Mouse (Mus musculus) heart, adult 2 months (tissue): ENCODE results near the gene Klf15. TPM values are rescaled to one million over a fixed set of nuclear protein-coding genes. Genes with fewer than 3 reads are reported as not detected.

ENCODE experiments used
- DNase-seq, 2 experiments: peaks; one replicate each; pipeline ENCODE4 v3.0.0; 2021
- H3K27ac ChIP-seq: fragments of 200-600 bp; 2 replicates; pipeline ENCODE4 v1.8.1; 2022
- H3K27me3 ChIP-seq: fragments of 200-500 bp; 2 replicates; pipeline ENCODE4 v1.6.1; 2012; ENCODE audit warnings: mild to moderate bottlenecking, low read length, inconsistent platforms, mixed read lengths; ENCODE audit not compliant: control insufficient read depth, insufficient read depth
- H3K36me3 ChIP-seq: fragments of 200-500 bp; 2 replicates; pipeline ENCODE4 v1.6.1; 2012; ENCODE audit warnings: low read length, inconsistent platforms; ENCODE audit not compliant: control insufficient read depth, insufficient read depth
- H3K4me1 ChIP-seq: fragments of 200-500 bp; 2 replicates; pipeline ENCODE4 v1.6.1; 2011; ENCODE audit warnings: low read length; ENCODE audit not compliant: control insufficient read depth, insufficient read depth
- H3K4me3 ChIP-seq: fragments of 200-600 bp; 2 replicates; pipeline ENCODE4 v1.8.1; 2022
- H3K79me2 ChIP-seq: fragments of 200-500 bp; replicated peaks from 2 replicates; pipeline ENCODE4 v1.6.1; 2012; ENCODE audit warnings: mild to moderate bottlenecking, inconsistent platforms, low read length, moderate library complexity, mixed read lengths; ENCODE audit not compliant: control insufficient read depth, insufficient read depth
- H3K9ac ChIP-seq: fragments of 200-500 bp; 2 replicates; pipeline ENCODE4 v1.6.1; 2012; ENCODE audit warnings: low read depth, mild to moderate bottlenecking, control low read depth, inconsistent platforms, low read length, mixed read lengths
- CTCF ChIP-seq: fragments of 200-600 bp; IDR thresholded peaks from 2 replicates; pipeline ENCODE4 v1.8.1; 2022; ENCODE audit warnings: antibody characterized with exemption, mild to moderate bottlenecking, moderate library complexity
- EP300 ChIP-seq: fragments of 200-500 bp; IDR thresholded peaks from 2 replicates; pipeline ENCODE4 v1.6.1; 2011; ENCODE audit warnings: low read depth, low read length, control low read depth; ENCODE audit not compliant: insufficient read depth
- POLR2A ChIP-seq: fragments of 200-500 bp; IDR thresholded peaks from 2 replicates; pipeline ENCODE4 v1.6.1; 2011; ENCODE audit warnings: mild to moderate bottlenecking, low read depth, low read length, control low read depth; ENCODE audit not compliant: insufficient read depth
- WGBS: fragments of 180-500 bp; shearing (Covaris S2); methylation state at CpG from one replicate; pipeline ENCODE4 v1.1.7; 2018; 5-methylcytosine and 5-hydroxymethylcytosine counted together
- intact Hi-C: fragments of 180-260 bp; cut with DNase I; formaldehyde crosslinking; loops from one replicate; pipeline ENCODE4 v1.15.1; 2025
- polyA plus RNA-seq: library from polyadenylated mRNA; depleted of rRNA; stranded (reverse); fragments of >200 nt; gene quantifications from 2 replicates; pipeline ENCODE4 v1.2.3, GENCODE M21; 2012
- total RNA-seq, 2 experiments: library from RNA; stranded (reverse); gene quantifications; 2 replicates each; pipeline ENCODE4 v1.2.3; 2021

Gene Klf15
- total and polyA plus RNA-seq, 3 experiments = 60.2 to 67.4 (median 64.7) TPM

DNA sequence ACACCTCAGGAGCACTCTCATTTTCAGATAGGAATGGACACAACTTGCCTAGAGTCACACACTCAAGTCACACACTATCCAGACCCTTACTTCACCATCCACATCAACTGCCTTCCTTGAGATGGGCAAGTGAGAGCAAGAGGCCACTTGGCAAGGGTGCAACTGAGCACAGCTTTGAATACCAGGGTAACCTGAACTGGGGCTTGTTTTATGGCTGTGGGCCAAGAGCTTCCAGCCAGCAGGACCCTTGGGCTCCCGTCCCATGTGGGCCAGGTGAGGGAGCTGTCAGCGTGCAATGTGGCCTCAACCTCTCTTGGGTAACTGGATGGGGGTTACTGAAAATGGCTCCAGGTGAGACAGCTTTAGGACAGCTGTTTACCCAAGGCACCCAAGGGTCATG, 5.0 kb upstream of the Klf15 start:
- Histone ChIP-seq H3K27me3 (no peaks in the 10 kb centered on the region), H3K4me3 (no peak overlapping the region), H3K79me2 (no peaks in the 10 kb centered on the region), H3K4me1 (no peaks in the 10 kb centered on the region), H3K36me3 (no peaks in the 10 kb centered on the region), H3K9ac (no peak overlapping the region), H3K27ac (no peak overlapping the region)
- intact Hi-C loops = no loop called here
- 80% methylated on average over 2 of the region's 2 CpGs for WGBS
- TF ChIP-seq CTCF = no peak
- TF ChIP-seq POLR2A = no peak
- no peak for TF ChIP-seq EP300
- DNase-seq = no peak

GRCm38 (mm10) chr6:90461181-90461580, 1.2 kb upstream of the Klf15 start:
- intact Hi-C loops = loop anchor here (10.0 kb wide), 1 partner anchor 1116 kb away; no protein-coding TSS in a partner anchor

GRCm38 (mm10) chr6:90461771-90462170, 605 bp upstream of the Klf15 start:
- H3K36me3 ChIP-seq = 0 out of 2 replicates have a peak, but pooled peaks cover 2% of the 10 kb centered on the region
- intact Hi-C loops = loop anchor here (1.0 to 10.0 kb wide), 2 partner anchors 54 to 1117 kb away; no protein-coding TSS in a partner anchor
- H3K9ac ChIP-seq = peak overlapping the region; percentile 44
- DNase-seq = peak in 1 of 2 experiments; percentile 34
- no peak for TF ChIP-seq CTCF
- TF ChIP-seq POLR2A = no peak
- TF ChIP-seq EP300 = no peak
- H3K4me1 ChIP-seq = peaks cover 15% of the 10 kb centered on the region
- peak overlapping the region; percentile 98 for H3K27ac ChIP-seq
- H3K27me3 ChIP-seq = no peaks in the 10 kb centered on the region
- 34% methylated on average over 12 of the region's 12 CpGs for WGBS
- H3K4me3 ChIP-seq = peak overlapping the region; percentile 57
- H3K79me2 ChIP-seq = no peaks in the 10 kb centered on the region

More at GRCm38 (mm10) chr6:90461181-90461580, 1.2 kb upstream of the Klf15 start:
- WGBS = 62% methylated on average over 2 of the region's 2 CpGs
- Histone ChIP-seq H3K4me3 (no peak overlapping the region), H3K4me1 (peaks cover 10% of the 10 kb centered on the region), H3K36me3 (0 out of 2 replicates have a peak, but pooled peaks cover 2% of the 10 kb centered on the region), H3K79me2 (no peaks in the 10 kb centered on the region), H3K27ac (no peak overlapping the region), H3K9ac (no peak overlapping the region), H3K27me3 (no peaks in the 10 kb centered on the region)
- TF ChIP-seq POLR2A = no peak
- TF ChIP-seq CTCF = no peak
- no peak for TF ChIP-seq EP300
- DNase-seq = no peak

GRCm38 (mm10) chr6:90462841-90463227, 458 bp downstream of the Klf15 start:
- peaks cover 7% of the 10 kb centered on the region; the same call in 1 of the 2 replicates for H3K36me3 ChIP-seq
- DNase-seq = peak in 1 of 2 experiments; percentile 68
- H3K4me3 ChIP-seq = peak overlapping the region; percentile 94
- intact Hi-C loops = loop anchor here (1.0 to 10.0 kb wide), 3 partner anchors 44 to 1118 kb away; no protein-coding TSS in a partner anchor
- peak overlapping the region; percentile 86 for H3K9ac ChIP-seq
- H3K27ac ChIP-seq = peak overlapping the region; percentile 98
- no peaks in the 10 kb centered on the region for H3K27me3 ChIP-seq
- H3K79me2 ChIP-seq = no peaks in the 10 kb centered on the region
- peaks cover 17% of the 10 kb centered on the region for H3K4me1 ChIP-seq
- TF ChIP-seq EP300 = no peak
- no peak for TF ChIP-seq CTCF
- no peak for TF ChIP-seq POLR2A
- 2% methylated on average over 38 of the region's 38 CpGs for WGBS

- TF ChIP-seq EP300 (peak; percentile 97), CTCF (peak; percentile 14; the same call in 1 of the 2 replicates), POLR2A (peak; percentile 27; the same call in 1 of the 2 replicates)
- Histone ChIP-seq H3K79me2 (0 out of 2 replicates have a peak, but pooled peaks cover 2% of the 10 kb centered on the region), H3K4me3 (peak overlapping the region; percentile 94), H3K27me3 (no peaks in the 10 kb centered on the region), H3K36me3 (peaks cover 10% of the 10 kb centered on the region; the same call in 1 of the 2 replicates), H3K27ac (peak overlapping the region; percentile 98), H3K9ac (peak overlapping the region; percentile 86), H3K4me1 (peaks cover 22% of the 10 kb centered on the region)
- under 1% methylated on average over 31 of the region's 31 CpGs for WGBS
- intact Hi-C loops = loop anchor here (1.0 to 10.0 kb wide), 2 partner anchors 44 to 1119 kb away; no protein-coding TSS in a partner anchor
- peak; percentile 94 to 97 for DNase-seq
These were observed 969 bp downstream of the Klf15 start for GRCm38 (mm10) chr6:90463228-90463862.

- H3K4me3 ChIP-seq = peak overlapping the region; percentile 94
- WGBS = 44% methylated on average over 7 of the region's 7 CpGs
- H3K27ac ChIP-seq = peak overlapping the region; percentile 98
- H3K4me1 ChIP-seq = peaks cover 24% of the 10 kb centered on the region
- H3K27me3 ChIP-seq = no peaks in the 10 kb centered on the region
- H3K36me3 ChIP-seq = peaks cover 10% of the 10 kb centered on the region; the same call in 1 of the 2 replicates
- peak overlapping the region; percentile 55 for H3K9ac ChIP-seq
- H3K79me2 ChIP-seq = 0 out of 2 replicates have a peak, but pooled peaks cover 2% of the 10 kb centered on the region
- intact Hi-C loops = loop anchor here (1.0 to 10.0 kb wide), 2 partner anchors 43 to 1119 kb away; no protein-coding TSS in a partner anchor
- DNase-seq = peak in 1 of 2 experiments; percentile 47
- TF ChIP-seq EP300 = no peak
- no peak; the same call in 1 of the 2 replicates for TF ChIP-seq POLR2A
- TF ChIP-seq CTCF = no peak
These were observed 1.6 kb downstream of the Klf15 start for GRCm38 (mm10) chr6:90463890-90464421.
